Mouse (Mus musculus) megakaryocyte, embryonic 14.5 days (primary cell): Measurements from ENCODE around the gene Gm21974.

Source experiments
- FLI1 ChIP-seq: IDR thresholded peaks from 2 replicates; pipeline ENCODE4 v1.6.1; 2012; ENCODE audit warnings: low read length, inconsistent platforms, mixed read lengths
- GATA1 ChIP-seq: IDR thresholded peaks from 3 replicates; pipeline ENCODE4 v1.6.1; 2012; ENCODE audit warnings: mixed read lengths, low read length, inconsistent platforms, borderline replicate concordance

GRCm38 (mm10) chr7:127850906-127851305 is 44.3 kb downstream of the Gm21974 start:
- TF ChIP-seq GATA1 (no peak), FLI1 (no peak)
